Mouse (Mus musculus) testis, adult 2 months (tissue): ENCODE results near the gene Entpd1.

Experiments used
- CTCF ChIP-seq: fragments of 200-500 bp; IDR thresholded peaks from 2 replicates; pipeline ENCODE4 v1.5.1; 2012; ENCODE audit warnings: low read depth, mild to moderate bottlenecking, inconsistent platforms, low read length, moderate library complexity; ENCODE audit not compliant: control insufficient read depth, insufficient read depth, insufficient replicate concordance
- POLR2A ChIP-seq: fragments of 200-500 bp; IDR thresholded peaks from 2 replicates; pipeline ENCODE4 v1.6.1; 2012; ENCODE audit warnings: low read depth, mild to moderate bottlenecking, inconsistent platforms, low read length, moderate library complexity; ENCODE audit not compliant: control insufficient read depth

GRCm38 (mm10) chr19:40788715-40789084 lies 176.5 kb downstream of the Entpd1 start:
- TF ChIP-seq CTCF (no peak), POLR2A (no peak)
